24 mouse cellular contexts compared by ENCODE assay signal in genomic region chr19:24200566-24200965, GRCm38 (mm10). TPM values are rescaled to one million over a fixed set of nuclear protein-coding genes. Genes with fewer than 3 reads are reported as not detected.
A peak's percentile ranks its signal among the peaks of the same experiment; 100 is the strongest.
DNase-seq lines count a peak whose midpoint lies in the region; ATAC-seq and TF ChIP-seq lines count a peak whose summit lies in the region.
"Had no signal": no experiment of that assay in that cellular context is flagged by ENCODE, and none has a peak within 500 bp of the region (broad histone marks: within the 10 kb centered on the region; RNA-seq: fewer than 3 reads in every experiment).

No protein-coding gene starts in this region.

- no peak overlapping the region for H3K9ac ChIP-seq in midbrain, embryonic 14.5 days (replicated peaks; ENCODE audit: low read length)
- H3K9ac ChIP-seq in midbrain, postnatal 0 days (replicated peaks; ENCODE audit: low read length, poor library complexity, severe bottlenecking), result no peak overlapping the region
- H3K9ac ChIP-seq in limb, embryonic 12.5 days (replicated peaks), result no peak overlapping the region
- no peak overlapping the region for H3K9ac ChIP-seq in hindbrain, embryonic 11.5 days (ENCODE audit: low read depth, low read length)
- H3K9ac ChIP-seq: heart, embryonic 15.5 days; liver, embryonic 14.5 days; lung, embryonic 14.5 days had no signal

- no peak for ATAC-seq in midbrain, embryonic 14.5 days (ENCODE audit: low FRiP score, low TSS enrichment)
- ATAC-seq in midbrain, postnatal 0 days (ENCODE audit: low FRiP score), result no peak
- ATAC-seq in limb, embryonic 12.5 days (ENCODE audit: insufficient number of reproducible peaks, insufficient read depth, low FRiP score, low TSS enrichment, low read depth), result peak; percentile 45; the same call in 1 of the 2 replicates
- ATAC-seq in hindbrain, embryonic 11.5 days (ENCODE audit: low FRiP score), result no peak
- ATAC-seq: activated CD4-positive, CD25-positive, alpha-beta regulatory T cell, adult 4 months had no signal

- no peaks in the 10 kb centered on the region for H3K9me3 ChIP-seq in midbrain, embryonic 14.5 days (ENCODE audit: control insufficient read depth, low read length)
- H3K9me3 ChIP-seq in midbrain, postnatal 0 days (ENCODE audit: low read length), result no peaks in the 10 kb centered on the region
- H3K9me3 ChIP-seq in limb, embryonic 12.5 days, result no peaks in the 10 kb centered on the region
- no peaks in the 10 kb centered on the region for H3K9me3 ChIP-seq in hindbrain, embryonic 11.5 days (ENCODE audit: control insufficient read depth, low read length)
- H3K9me3 ChIP-seq: embryonic facial prominence, embryonic 10.5 days; forebrain, embryonic 10.5 days; heart, embryonic 15.5 days had no signal

- no peaks in the 10 kb centered on the region for H3K27me3 ChIP-seq in midbrain, embryonic 14.5 days (ENCODE audit: control insufficient read depth, insufficient read depth, low read length)
- no peaks in the 10 kb centered on the region for H3K27me3 ChIP-seq in midbrain, postnatal 0 days (ENCODE audit: insufficient read depth, low read length)
- H3K27me3 ChIP-seq in limb, embryonic 12.5 days, result no peaks in the 10 kb centered on the region
- no peaks in the 10 kb centered on the region for H3K27me3 ChIP-seq in hindbrain, embryonic 11.5 days (ENCODE audit: control insufficient read depth, insufficient read depth, low read length)
- H3K27me3 ChIP-seq: heart, embryonic 15.5 days had no signal

- 54% methylated on average over 12 of the region's 12 CpGs for WGBS in midbrain, embryonic 14.5 days
- 49% methylated on average over 12 of the region's 12 CpGs for WGBS in midbrain, postnatal 0 days
- 13% methylated on average over 12 of the region's 12 CpGs for WGBS in limb, embryonic 12.5 days
- 81% methylated on average over 12 of the region's 12 CpGs for WGBS in hindbrain, embryonic 11.5 days

- no peak for TF ChIP-seq CTCF in midbrain, postnatal 0 days (IDR thresholded peaks at IDR 0.05)

- H3K36me3 ChIP-seq in midbrain, embryonic 14.5 days (ENCODE audit: control insufficient read depth, insufficient read depth, low read length), result no peaks in the 10 kb centered on the region
- no peaks in the 10 kb centered on the region for H3K36me3 ChIP-seq in midbrain, postnatal 0 days (ENCODE audit: insufficient read depth, low read length)
- H3K36me3 ChIP-seq in limb, embryonic 12.5 days, result no peaks in the 10 kb centered on the region
- H3K36me3 ChIP-seq in hindbrain, embryonic 11.5 days (ENCODE audit: control insufficient read depth, insufficient read depth, low read length), result no peaks in the 10 kb centered on the region
- H3K36me3 ChIP-seq: embryonic facial prominence, embryonic 10.5 days; forebrain, embryonic 10.5 days; heart, embryonic 15.5 days had no signal

- peak; percentile 32 for DNase-seq in midbrain, embryonic 14.5 days
- DNase-seq in midbrain, postnatal 0 days (ENCODE audit: low spot score), result no peak
- peak; percentile 63 for DNase-seq in forelimb bud, embryonic 11.5 days (ENCODE audit: low read depth, low spot score)
- peak; percentile 58 for DNase-seq in retina, postnatal 7 days (ENCODE audit: low read depth, low spot score)
- no peak for DNase-seq in urinary bladder, postnatal 10 days (ENCODE audit: low spot score)
- DNase-seq in hindbrain, embryonic 11.5 days (ENCODE audit: low spot score), result no peak
- DNase-seq: adrenal gland, adult 8-10 months; cerebellum, adult 18-20 months; cerebellum, postnatal 25 days; heart, postnatal 4 days; kidney, adult 18-20 months; kidney, postnatal 4 days; left cerebral cortex, postnatal 4 days; lung, embryonic 14.5 days; lung, postnatal 36 days; thymus, adult 18-20 months; thymus, postnatal 36 days had no signal

- no peaks in the 10 kb centered on the region for H3K4me1 ChIP-seq in midbrain, embryonic 14.5 days (ENCODE audit: control insufficient read depth, insufficient read depth, low read length)
- H3K4me1 ChIP-seq in midbrain, postnatal 0 days (ENCODE audit: insufficient read depth, low read length), result no peaks in the 10 kb centered on the region
- H3K4me1 ChIP-seq in limb, embryonic 12.5 days (replicated peaks), result peaks cover 14% of the 10 kb centered on the region
- H3K4me1 ChIP-seq in hindbrain, embryonic 11.5 days (replicated peaks; ENCODE audit: control insufficient read depth, insufficient read depth, low read length), result no peaks in the 10 kb centered on the region
- H3K4me1 ChIP-seq: megakaryocyte, embryonic 14.5 days had no signal

- no peak overlapping the region for H3K4me2 ChIP-seq in midbrain, embryonic 14.5 days (ENCODE audit: low read length)
- no peak overlapping the region for H3K4me2 ChIP-seq in midbrain, postnatal 0 days (ENCODE audit: low read depth, low read length, poor library complexity, severe bottlenecking)
- peak overlapping the region; percentile 49 for H3K4me2 ChIP-seq in limb, embryonic 12.5 days
- H3K4me2 ChIP-seq in hindbrain, embryonic 11.5 days (replicated peaks; ENCODE audit: low read depth, low read length), result no peak overlapping the region
- H3K4me2 ChIP-seq: heart, embryonic 15.5 days; lung, embryonic 14.5 days had no signal

- H3K4me3 ChIP-seq in midbrain, embryonic 14.5 days (replicated peaks; ENCODE audit: low read depth, low read length), result no peak overlapping the region
- no peak overlapping the region for H3K4me3 ChIP-seq in midbrain, postnatal 0 days (ENCODE audit: low read depth, low read length)
- H3K4me3 ChIP-seq in limb, embryonic 12.5 days (replicated peaks), result peak overlapping the region; percentile 23
- no peak overlapping the region for H3K4me3 ChIP-seq in hindbrain, embryonic 11.5 days (ENCODE audit: low read depth, low read length)
- H3K4me3 ChIP-seq: embryonic facial prominence, embryonic 10.5 days; forebrain, embryonic 10.5 days; heart, embryonic 15.5 days; megakaryocyte, embryonic 14.5 days had no signal

- no peak overlapping the region for H3K27ac ChIP-seq in midbrain, embryonic 14.5 days (replicated peaks; ENCODE audit: low read depth, low read length)
- H3K27ac ChIP-seq in midbrain, postnatal 0 days (ENCODE audit: low read depth, low read length), result no peak overlapping the region
- H3K27ac ChIP-seq in limb, embryonic 12.5 days, result no peak overlapping the region
- H3K27ac ChIP-seq in hindbrain, embryonic 11.5 days (ENCODE audit: low read depth, low read length), result no peak overlapping the region
- H3K27ac ChIP-seq: embryonic facial prominence, embryonic 10.5 days; forebrain, embryonic 10.5 days; heart, embryonic 15.5 days; liver, embryonic 14.5 days had no signal

RNA-seq across cellular contexts. Expression of gene Tjp2, which starts 24.3 kb away (rescaled TPM):
- 6.7 and 15.5 TPM in 2 replicates for polyA plus RNA-seq in midbrain, embryonic 14.5 days (2014; fragmentation: Nextera tagmentation; extraction: Ambion mirVana)
- 18.2 and 18.7 TPM in 2 replicates for total RNA-seq in midbrain, postnatal 0 days (2014; rRNA removed)
- 11.0 and 11.2 TPM in 2 replicates for polyA plus RNA-seq in midbrain, postnatal 0 days (2015; fragmentation: Nextera tagmentation; extraction: Ambion mirVana)
- 27.7 and 28.6 TPM in 2 replicates for polyA plus RNA-seq in limb, embryonic 12.5 days (2016; fragmentation: Nextera tagmentation; extraction: Ambion mirVana)
- 18.1 and 19.1 TPM in 2 replicates for polyA plus RNA-seq in hindbrain, embryonic 11.5 days (2014; fragmentation: Nextera tagmentation; extraction: Ambion mirVana)

Comparison
In these comparisons a context has a peak if more than half of its experiments do, and no peak if none do; other contexts are left out.
1. DNase-seq: peak in midbrain, embryonic 14.5 days (single experiment), forelimb bud, embryonic 11.5 days (single experiment) and retina, postnatal 7 days (single experiment); none in midbrain, postnatal 0 days (single experiment), urinary bladder, postnatal 10 days (single experiment) and hindbrain, embryonic 11.5 days (single experiment).